Mouse (Mus musculus) heart, adult 2 months (tissue): ENCODE data around the gene Ube2cbp.

Experiments
- CTCF ChIP-seq: fragments of 200-600 bp; IDR thresholded peaks from 2 replicates; pipeline ENCODE4 v1.8.1; 2022; ENCODE audit warnings: antibody characterized with exemption, mild to moderate bottlenecking, moderate library complexity
- EP300 ChIP-seq: fragments of 200-500 bp; IDR thresholded peaks from 2 replicates; pipeline ENCODE4 v1.6.1; 2011; ENCODE audit warnings: low read depth, low read length, control low read depth; ENCODE audit not compliant: insufficient read depth
- POLR2A ChIP-seq: fragments of 200-500 bp; IDR thresholded peaks from 2 replicates; pipeline ENCODE4 v1.6.1; 2011; ENCODE audit warnings: mild to moderate bottlenecking, low read depth, low read length, control low read depth; ENCODE audit not compliant: insufficient read depth

- TF ChIP-seq POLR2A = no peak
- TF ChIP-seq CTCF = no peak
- TF ChIP-seq EP300 = no peak
Measured at GRCm38 (mm10) chr9:86372783-86373567, 91.8 kb downstream of the Ube2cbp start.
